Mouse (Mus musculus): Measurements from ENCODE around the gene Krt26. TPM values are rescaled to one million over a fixed set of nuclear protein-coding genes. Genes with fewer than 3 reads are reported as not detected.

The Krt26 gene
- polyA plus RNA-seq, 1 experiment from 2014 or later = not detected

- ATAC-seq (ENCODE audit: low read depth) = no peak
- no peak overlapping the region for H3K9ac ChIP-seq (ENCODE audit: low read length)
Observed at GRCm38 (mm10) chr11:99307579-99307978, 30.2 kb downstream of the Krt26 start.

DNA sequence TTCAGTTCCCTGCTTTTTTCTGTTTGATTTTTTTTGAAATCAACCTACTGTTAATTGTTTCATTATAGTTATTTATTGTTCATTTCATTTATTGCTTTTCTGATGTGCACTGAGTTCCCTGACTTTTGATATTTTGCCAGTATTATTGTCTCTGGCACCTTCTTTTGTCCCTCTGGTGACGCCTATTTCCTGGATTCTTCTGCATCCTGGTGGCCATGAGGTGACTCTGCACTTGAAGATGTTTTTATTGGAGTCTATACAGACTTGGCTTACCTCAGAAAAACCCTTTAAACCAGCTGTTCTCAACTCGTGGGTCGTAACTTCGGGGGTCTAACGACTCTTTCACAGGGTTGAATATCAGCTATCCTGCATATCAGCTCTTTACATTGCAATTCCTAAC lies 42.7 kb downstream of the Krt26 start:
- H3K4me2 ChIP-seq (ENCODE audit: low read depth, low read length) = no peak overlapping the region
- no peaks in the 10 kb centered on the region for H3K36me3 ChIP-seq (ENCODE audit: control insufficient read depth, insufficient read depth, low read length)
- H3K4me3 ChIP-seq (ENCODE audit: low read length) = no peak overlapping the region
- no peak overlapping the region for H3K27ac ChIP-seq (ENCODE audit: low read length)
- WGBS = 51% methylated on average over 5 of the region's 5 CpGs
- ATAC-seq (ENCODE audit: low read depth) = no peak
- H3K27me3 ChIP-seq (ENCODE audit: control insufficient read depth, insufficient read depth, low read depth, low read length) = no peaks in the 10 kb centered on the region; the same call in 1 of the 2 replicates
- H3K9me3 ChIP-seq (ENCODE audit: control insufficient read depth, low read length) = no peaks in the 10 kb centered on the region
- no peak overlapping the region for H3K9ac ChIP-seq (ENCODE audit: low read length)
- H3K4me1 ChIP-seq (replicated peaks; ENCODE audit: control insufficient read depth, insufficient read depth, low read length) = no peaks in the 10 kb centered on the region

More at GRCm38 (mm10) chr11:99307579-99307978, 30.2 kb downstream of the Krt26 start:
- Histone ChIP-seq H3K27me3 (ENCODE audit: control insufficient read depth, insufficient read depth, low read depth, low read length) (no peaks in the 10 kb centered on the region), H3K4me3 (ENCODE audit: low read length) (no peak overlapping the region), H3K27ac (ENCODE audit: low read length) (no peak overlapping the region), H3K9me3 (ENCODE audit: control insufficient read depth, low read length) (no peaks in the 10 kb centered on the region), H3K4me1 (replicated peaks; ENCODE audit: control insufficient read depth, insufficient read depth, low read length) (no peaks in the 10 kb centered on the region), H3K36me3 (ENCODE audit: control insufficient read depth, insufficient read depth, low read length) (no peaks in the 10 kb centered on the region), H3K4me2 (ENCODE audit: low read depth, low read length) (no peak overlapping the region)
- 30% methylated on average over 2 of the region's 2 CpGs for WGBS

GRCm38 (mm10) chr11:99292846-99293245 lies 44.9 kb downstream of the Krt26 start:
- ATAC-seq (ENCODE audit: low read depth) = no peak
- no peaks in the 10 kb centered on the region for H3K4me1 ChIP-seq (replicated peaks; ENCODE audit: control insufficient read depth, insufficient read depth, low read length)
- no peak overlapping the region for H3K4me2 ChIP-seq (ENCODE audit: low read depth, low read length)
- 61% methylated on average over 5 of the region's 5 CpGs for WGBS
- H3K9ac ChIP-seq (ENCODE audit: low read length) = no peak overlapping the region
- H3K9me3 ChIP-seq (ENCODE audit: control insufficient read depth, low read length) = no peaks in the 10 kb centered on the region
- no peaks in the 10 kb centered on the region; the same call in 1 of the 2 replicates for H3K27me3 ChIP-seq (ENCODE audit: control insufficient read depth, insufficient read depth, low read depth, low read length)
- H3K36me3 ChIP-seq (ENCODE audit: control insufficient read depth, insufficient read depth, low read length) = no peaks in the 10 kb centered on the region
- H3K4me3 ChIP-seq (ENCODE audit: low read length) = no peak overlapping the region
- no peak overlapping the region for H3K27ac ChIP-seq (ENCODE audit: low read length)

DNA sequence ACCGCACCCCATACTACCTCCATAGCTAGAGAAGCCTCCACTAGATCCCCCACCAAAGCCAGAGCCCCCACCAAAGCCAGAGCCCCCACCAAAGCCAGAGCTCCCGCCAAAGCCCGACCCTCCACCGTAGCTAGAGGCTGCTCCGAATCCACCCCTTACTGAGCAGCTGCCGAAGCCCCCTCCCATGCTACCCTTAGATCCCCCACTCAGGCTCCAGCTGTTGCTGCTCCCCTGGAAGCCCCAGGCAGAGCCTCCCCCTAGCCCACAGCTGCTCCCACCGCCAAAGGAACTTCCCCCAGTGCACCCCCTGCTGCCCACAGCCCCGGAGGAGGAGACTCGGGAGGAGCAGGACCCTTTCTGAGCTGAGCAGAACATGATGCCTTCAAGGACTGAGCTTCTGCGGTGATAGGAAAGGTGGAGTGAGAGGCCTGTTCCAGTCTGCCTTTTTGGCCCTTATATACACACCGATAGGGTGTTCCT lies 52.9 kb downstream of the Krt26 start, which contains the start of gene Krt24:
TSS of gene Krt24 (minus strand) at position 430 of the 480 bp plus-strand sequence.
- H3K9ac ChIP-seq (ENCODE audit: low read length) = no peak within 1 kb of the TSS
- H3K4me2 ChIP-seq (ENCODE audit: low read depth, low read length) = no peak within 1 kb of the TSS
- no peak within 1 kb of the TSS for H3K4me3 ChIP-seq (ENCODE audit: low read length)
- H3K36me3 ChIP-seq (ENCODE audit: control insufficient read depth, insufficient read depth, low read length) = no peaks in the 10 kb centered on the region
- no peaks in the 10 kb centered on the region for H3K4me1 ChIP-seq (replicated peaks; ENCODE audit: control insufficient read depth, insufficient read depth, low read length)
- no peak for ATAC-seq (ENCODE audit: low read depth)
- H3K9me3 ChIP-seq (ENCODE audit: control insufficient read depth, low read length) = no peaks in the 10 kb centered on the region
- no peaks in the 10 kb centered on the region for H3K27me3 ChIP-seq (ENCODE audit: control insufficient read depth, insufficient read depth, low read depth, low read length)
- no peak within 1 kb of the TSS for H3K27ac ChIP-seq (ENCODE audit: low read length)
- 32% methylated on average over 11 of the region's 11 CpGs for WGBS

- no peak for ATAC-seq (ENCODE audit: low read depth)
- no peak overlapping the region for H3K27ac ChIP-seq (ENCODE audit: low read length)
- no peaks in the 10 kb centered on the region for H3K4me1 ChIP-seq (replicated peaks; ENCODE audit: control insufficient read depth, insufficient read depth, low read length)
- no peak overlapping the region for H3K4me2 ChIP-seq (ENCODE audit: low read depth, low read length)
- no peaks in the 10 kb centered on the region for H3K36me3 ChIP-seq (ENCODE audit: control insufficient read depth, insufficient read depth, low read length)
- 81% methylated on average over 5 of the region's 5 CpGs for WGBS
- no peak overlapping the region for H3K9ac ChIP-seq (ENCODE audit: low read length)
- H3K27me3 ChIP-seq (ENCODE audit: control insufficient read depth, insufficient read depth, low read depth, low read length) = no peaks in the 10 kb centered on the region
- no peak overlapping the region for H3K4me3 ChIP-seq (ENCODE audit: low read length)
- H3K9me3 ChIP-seq (ENCODE audit: control insufficient read depth, low read length) = no peaks in the 10 kb centered on the region
Observed at GRCm38 (mm10) chr11:99284011-99284410, 53.8 kb downstream of the Krt26 start.

- 35% methylated on average over 4 of the region's 4 CpGs for WGBS
- Histone ChIP-seq H3K4me2 (ENCODE audit: low read depth, low read length) (no peak overlapping the region), H3K27me3 (ENCODE audit: control insufficient read depth, insufficient read depth, low read depth, low read length) (no peaks in the 10 kb centered on the region), H3K4me3 (ENCODE audit: low read length) (no peak overlapping the region), H3K9ac (ENCODE audit: low read length) (no peak overlapping the region), H3K27ac (ENCODE audit: low read length) (no peak overlapping the region), H3K4me1 (replicated peaks; ENCODE audit: control insufficient read depth, insufficient read depth, low read length) (no peaks in the 10 kb centered on the region), H3K9me3 (ENCODE audit: control insufficient read depth, low read length) (no peaks in the 10 kb centered on the region), H3K36me3 (ENCODE audit: control insufficient read depth, insufficient read depth, low read length) (no peaks in the 10 kb centered on the region)
- ATAC-seq (ENCODE audit: low read depth) = no peak
Observed at GRCm38 (mm10) chr11:99283334-99283733, 54.4 kb downstream of the Krt26 start.

- no peak for ATAC-seq (ENCODE audit: low read depth)
- 69% methylated on average over 9 of the region's 9 CpGs for WGBS
Observed at GRCm38 (mm10) chr11:99281116-99281515, 56.6 kb downstream of the Krt26 start.

DNA sequence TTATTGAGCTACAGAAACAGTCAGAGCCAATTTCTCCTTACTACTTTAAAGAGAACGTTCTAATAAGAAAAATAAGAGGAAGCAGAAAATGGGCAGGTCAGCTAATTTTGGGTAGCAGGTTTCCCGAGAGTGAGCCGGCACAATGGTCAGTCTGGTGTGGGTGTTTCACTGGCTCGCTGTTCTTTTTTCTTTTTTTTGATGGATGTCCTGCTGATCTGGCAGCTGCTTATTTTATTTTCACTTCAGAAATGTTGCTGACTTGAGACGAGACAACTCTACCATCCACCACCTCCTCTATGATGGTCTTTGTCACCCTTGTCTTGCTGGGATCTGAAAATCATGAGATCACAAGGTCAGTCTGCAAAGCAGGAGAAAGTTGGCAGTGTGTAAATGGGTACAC lies 57.8 kb downstream of the Krt26 start:
- no peaks in the 10 kb centered on the region for H3K27me3 ChIP-seq (ENCODE audit: control insufficient read depth, insufficient read depth, low read depth, low read length)
- no peak overlapping the region for H3K4me3 ChIP-seq (ENCODE audit: low read length)
- no peak for ATAC-seq (ENCODE audit: low read depth)
- no peaks in the 10 kb centered on the region for H3K4me1 ChIP-seq (replicated peaks; ENCODE audit: control insufficient read depth, insufficient read depth, low read length)
- no peaks in the 10 kb centered on the region for H3K9me3 ChIP-seq (ENCODE audit: control insufficient read depth, low read length)
- no peak overlapping the region for H3K4me2 ChIP-seq (ENCODE audit: low read depth, low read length)
- H3K36me3 ChIP-seq (ENCODE audit: control insufficient read depth, insufficient read depth, low read length) = no peaks in the 10 kb centered on the region
- no peak overlapping the region for H3K9ac ChIP-seq (ENCODE audit: low read length)
- 60% methylated on average over 5 of the region's 5 CpGs for WGBS
- no peak overlapping the region for H3K27ac ChIP-seq (ENCODE audit: low read length)

More at GRCm38 (mm10) chr11:99281116-99281515, 56.6 kb downstream of the Krt26 start:
- no peak overlapping the region for H3K27ac ChIP-seq (ENCODE audit: low read length)
- H3K9me3 ChIP-seq (ENCODE audit: control insufficient read depth, low read length) = no peaks in the 10 kb centered on the region
- H3K4me1 ChIP-seq (replicated peaks; ENCODE audit: control insufficient read depth, insufficient read depth, low read length) = no peaks in the 10 kb centered on the region
- H3K4me3 ChIP-seq (ENCODE audit: low read length) = no peak overlapping the region
- no peaks in the 10 kb centered on the region for H3K27me3 ChIP-seq (ENCODE audit: control insufficient read depth, insufficient read depth, low read depth, low read length)
- no peak overlapping the region for H3K4me2 ChIP-seq (ENCODE audit: low read depth, low read length)
- no peaks in the 10 kb centered on the region for H3K36me3 ChIP-seq (ENCODE audit: control insufficient read depth, insufficient read depth, low read length)
- H3K9ac ChIP-seq (ENCODE audit: low read length) = no peak overlapping the region
